Mouse (Mus musculus) liver, postnatal 0 days (tissue): ENCODE data around the gene Spsb2.

Source experiments
- CTCF ChIP-seq: sonication (generic); IDR thresholded peaks from 2 replicates; pipeline ENCODE4 v1.5.1; 2016; ENCODE audit warnings: antibody characterized with exemption, low read depth
- EP300 ChIP-seq: IDR thresholded peaks from 2 replicates; pipeline ENCODE4 v1.6.1; 2016; ENCODE audit warnings: antibody characterized with exemption, low read depth, mild to moderate bottlenecking

DNA sequence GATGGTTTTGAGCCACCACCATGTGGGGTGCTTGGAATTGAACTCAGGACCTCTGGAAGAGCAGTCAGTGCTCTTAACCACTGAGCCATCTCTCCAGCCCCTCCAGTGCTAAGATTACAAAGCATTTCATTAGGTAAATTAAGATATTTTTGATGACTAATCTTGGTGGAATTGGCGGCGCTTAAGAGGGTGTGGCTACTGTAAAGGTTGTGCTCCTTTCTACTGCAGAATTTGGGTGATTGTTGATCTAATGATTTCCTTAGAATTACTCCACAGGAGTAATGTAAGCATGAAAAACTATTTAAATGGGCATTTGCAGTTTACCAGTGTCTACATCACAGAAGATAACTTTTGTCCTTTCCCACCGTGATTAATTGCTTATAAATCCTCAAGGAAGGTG lies 4.1 kb upstream of the Spsb2 start:
- TF ChIP-seq CTCF (no peak), EP300 (no peak)
